Mouse (Mus musculus) cerebellum, postnatal 14 days (tissue): Measurements from ENCODE around the gene Bod1l.
A peak's percentile ranks its signal among the peaks of the same experiment; 100 is the strongest.

Experiments
- DNase-seq, 2 experiments: peaks; one replicate each; pipeline ENCODE4 v3.0.0; 2021; ENCODE audit warnings: mixed read lengths in 2 of 2

The Bod1l gene

DNA sequence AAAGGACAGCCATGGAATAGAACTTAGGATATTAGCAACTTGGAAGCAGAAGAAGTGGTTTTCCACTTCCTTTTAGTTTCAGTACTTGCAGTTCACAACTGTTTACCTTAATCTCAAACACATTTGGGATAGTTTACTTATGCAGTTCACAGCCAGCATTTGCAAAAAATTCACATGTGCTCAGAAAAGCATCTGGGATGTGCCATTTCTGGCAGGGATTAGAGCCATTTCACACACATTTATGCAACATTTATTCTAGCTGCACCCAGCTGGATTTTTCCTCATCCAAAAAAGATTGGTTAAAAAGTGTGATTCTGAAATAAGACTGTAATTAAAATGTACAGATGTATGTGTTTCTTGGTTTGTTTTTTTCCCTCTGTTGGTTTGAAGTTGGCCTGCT lies 49.7 kb downstream of the Bod1l start:
- DNase-seq = no peak

GRCm38 (mm10) chr5:41790517-41790916 lies 53.6 kb downstream of the Bod1l start:
- no peak for DNase-seq

GRCm38 (mm10) chr5:41788877-41789276 lies 55.2 kb downstream of the Bod1l start:
- DNase-seq = no peak

GRCm38 (mm10) chr5:41781890-41782289 lies 62.2 kb downstream of the Bod1l start:
- DNase-seq = no peak

DNA sequence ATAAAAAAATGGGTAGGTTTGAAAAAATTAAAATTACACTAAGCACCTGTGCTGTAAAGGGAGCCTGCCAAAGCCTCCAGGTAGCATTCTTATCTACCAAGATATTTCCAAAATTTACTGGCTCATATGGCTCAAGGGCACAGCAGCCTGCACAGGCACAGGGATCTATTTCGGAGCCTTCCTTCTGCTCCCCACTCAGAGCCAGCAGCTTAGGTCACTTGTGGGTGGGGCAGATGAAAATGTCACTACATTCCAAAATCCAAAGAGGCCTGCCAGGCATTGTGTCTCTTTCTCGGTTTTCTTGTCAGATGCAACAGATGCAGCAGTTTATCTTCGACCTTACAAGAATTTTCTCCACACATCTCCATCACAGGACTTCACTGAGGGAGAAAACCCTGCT lies 64.1 kb downstream of the Bod1l start:
- DNase-seq = peak; percentile 32 to 33

GRCm38 (mm10) chr5:41775728-41776127 lies 68.4 kb downstream of the Bod1l start:
- DNase-seq = no peak

DNA sequence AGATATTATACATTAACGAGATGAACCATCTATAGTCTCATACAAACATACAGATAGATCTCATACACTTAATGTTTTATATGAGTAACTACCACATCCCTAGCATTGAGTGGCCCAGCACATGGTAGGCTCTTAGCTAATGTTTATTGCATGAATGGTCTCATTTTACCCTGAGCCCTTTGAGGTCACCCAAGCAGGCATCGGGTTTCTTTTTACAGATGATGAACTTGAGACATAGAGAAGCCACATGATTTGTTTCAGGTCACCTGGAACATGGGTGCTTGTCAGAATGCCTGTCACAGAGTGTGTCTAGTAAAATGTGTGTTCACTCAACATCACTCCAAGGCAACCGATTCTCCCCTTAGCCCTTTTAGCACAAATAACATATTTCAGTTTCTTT lies 68.8 kb downstream of the Bod1l start:
- DNase-seq = no peak

DNA sequence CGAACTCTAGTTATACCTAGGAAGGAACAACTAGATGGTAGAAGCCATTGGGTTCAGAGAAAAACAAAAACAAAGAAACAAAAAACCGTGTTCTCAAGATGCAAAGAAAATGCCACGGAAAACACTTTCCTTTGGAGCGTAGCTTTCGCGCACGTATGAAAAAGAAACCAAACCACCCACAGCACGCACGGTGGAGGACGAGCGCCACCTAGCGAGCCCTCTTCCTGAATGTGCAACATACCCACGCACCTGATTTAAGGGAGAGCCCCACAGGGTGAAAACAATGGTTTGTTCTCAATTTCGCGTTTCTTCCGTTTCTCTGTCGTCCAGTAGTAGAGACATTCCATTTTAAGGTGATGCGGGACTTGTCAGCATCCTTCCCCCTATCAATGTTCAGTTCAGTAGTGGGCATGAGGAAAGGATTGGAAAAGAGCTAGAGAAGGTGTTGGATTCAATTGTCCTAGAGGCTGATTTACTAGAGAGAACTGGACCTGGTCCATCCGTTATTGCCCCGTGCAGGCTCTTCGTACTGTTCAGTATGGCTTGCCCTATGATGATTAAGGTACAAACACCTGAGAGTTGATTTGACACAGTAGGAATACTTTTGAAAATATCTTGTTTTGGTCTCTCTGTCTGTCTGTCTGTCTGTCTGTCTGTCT lies 75.6 kb downstream of the Bod1l start:
- peak; percentile 96 to 98 for DNase-seq

GRCm38 (mm10) chr5:41767296-41768200 lies 76.6 kb downstream of the Bod1l start:
- peak in 1 of 2 experiments; percentile 31 for DNase-seq

DNA sequence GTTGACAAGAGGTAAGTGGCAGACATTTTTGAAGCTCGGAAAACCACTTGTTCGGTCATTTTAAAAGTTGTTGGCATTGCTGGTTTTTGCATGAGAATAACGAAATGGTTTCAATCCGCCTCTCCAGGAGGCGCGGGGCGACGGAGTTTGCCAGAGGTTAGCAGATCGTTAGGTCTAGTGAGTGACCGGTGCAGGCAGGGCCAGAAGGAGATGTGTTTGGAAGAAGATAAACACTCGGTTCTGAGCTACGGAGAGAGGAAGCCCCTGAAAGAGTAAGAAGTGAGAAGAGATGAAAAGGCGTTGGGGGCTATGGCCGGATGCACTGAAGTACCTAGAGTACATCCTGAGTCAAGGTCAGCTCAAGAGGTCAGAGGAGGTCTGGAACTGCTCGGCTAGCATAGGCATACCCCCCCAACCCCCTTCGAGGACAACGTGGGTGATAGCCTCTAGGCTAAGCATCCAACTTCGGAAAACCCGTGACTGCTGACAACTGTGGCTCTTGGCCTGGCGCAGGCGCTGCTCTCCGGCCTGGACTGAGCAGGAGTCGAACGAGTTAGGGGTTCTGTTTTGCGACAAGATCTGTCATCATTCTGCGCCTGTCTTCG lies 77.6 kb downstream of the Bod1l start:
- no peak for DNase-seq

- DNase-seq = peak in 1 of 2 experiments; percentile 49
Measured at GRCm38 (mm10) chr5:41765626-41766405, 78.3 kb downstream of the Bod1l start.

DNA sequence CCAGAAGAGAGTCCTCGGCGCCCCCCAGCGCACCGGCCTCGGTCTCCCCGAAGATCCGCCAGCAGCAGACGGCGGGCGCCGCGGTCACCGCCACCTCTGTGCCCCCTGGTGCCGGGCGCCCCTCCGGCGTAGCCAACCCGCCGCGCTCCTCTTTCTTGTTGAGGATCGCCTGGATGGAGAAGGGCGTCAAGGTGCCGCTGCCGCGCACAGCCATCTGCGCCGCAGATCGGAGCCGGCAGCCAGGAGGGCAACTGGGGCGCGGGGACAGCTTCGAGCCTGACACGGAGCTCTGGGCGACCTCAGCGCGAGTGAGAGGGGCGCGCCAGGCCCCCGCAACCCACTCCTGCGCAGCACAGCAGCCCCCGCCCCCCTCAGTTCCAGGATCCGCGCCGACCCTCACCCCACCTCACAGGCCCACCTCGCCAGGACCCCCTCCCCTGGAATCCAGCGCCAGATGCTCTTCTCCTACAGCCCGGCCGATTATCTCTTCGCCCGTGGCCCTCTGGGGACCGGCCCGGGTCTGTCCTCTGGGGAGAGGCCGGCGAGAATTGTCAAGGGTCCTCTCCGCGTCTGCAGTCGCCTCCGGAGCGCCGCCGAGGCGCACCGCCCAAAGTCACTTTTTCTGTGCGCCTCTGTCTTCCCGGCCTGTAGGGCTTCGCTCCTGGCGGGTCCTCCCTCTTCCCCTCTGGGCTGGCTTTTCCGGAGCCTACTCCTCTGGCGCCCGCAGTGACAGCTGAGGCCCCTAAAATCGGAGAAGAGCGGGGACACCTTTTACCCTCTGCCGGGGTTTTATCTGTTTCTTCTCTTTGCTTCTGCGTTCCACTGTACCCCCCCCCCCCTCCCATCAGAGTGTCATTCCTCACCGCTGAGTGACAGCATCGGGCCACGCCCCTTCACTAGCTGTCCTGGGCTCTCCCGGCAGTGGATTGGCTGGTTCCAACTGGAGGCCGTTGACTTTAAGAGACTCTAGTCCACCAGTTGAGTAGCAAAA lies 80.1 kb downstream of the Bod1l start, which contains the start of gene Nkx3-2:
Gene Nkx3-2, minus strand, starts transcription at position 771 of the 991 bp plus-strand sequence.
- DNase-seq = no peak

GRCm38 (mm10) chr5:41762947-41763730 lies 81.0 kb downstream of the Bod1l start:
- DNase-seq = no peak

GRCm38 (mm10) chr5:41762141-41762946 lies 81.8 kb downstream of the Bod1l start:
- DNase-seq = no peak

DNA sequence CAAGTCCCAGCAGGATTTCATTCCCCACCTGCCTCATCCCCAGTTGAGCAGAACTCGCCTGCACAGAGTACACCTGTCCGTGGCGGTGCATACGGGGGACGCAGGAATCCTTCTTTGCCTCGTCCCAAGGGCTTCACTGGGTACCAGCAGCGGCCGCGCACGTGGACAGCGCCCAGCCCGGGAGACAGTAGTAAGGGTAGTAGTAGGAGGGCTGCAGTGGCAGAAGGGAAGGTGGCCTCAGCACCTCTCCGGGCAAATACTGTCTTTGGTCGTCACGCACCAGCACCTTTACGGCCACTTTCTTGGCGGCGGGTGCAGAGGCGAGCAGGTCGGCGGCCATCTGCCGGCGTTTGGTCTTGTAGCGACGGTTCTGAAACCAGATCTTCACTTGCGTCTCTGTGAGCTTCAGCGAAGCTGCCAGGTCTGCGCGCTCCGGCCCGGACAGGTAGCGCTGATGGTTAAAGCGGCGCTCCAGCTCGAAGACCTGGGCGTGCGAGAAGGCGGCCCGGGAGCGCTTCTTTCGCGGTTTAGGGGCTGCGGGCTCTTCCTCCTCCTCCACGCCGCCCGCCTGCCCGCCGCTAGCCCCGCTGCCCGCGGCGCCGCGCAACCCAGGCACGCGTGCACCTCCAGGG lies 82.5 kb downstream of the Bod1l start:
- DNase-seq = peak in 1 of 2 experiments; percentile 34

GRCm38 (mm10) chr5:41760831-41761508 lies 83.1 kb downstream of the Bod1l start:
- DNase-seq = no peak

DNA sequence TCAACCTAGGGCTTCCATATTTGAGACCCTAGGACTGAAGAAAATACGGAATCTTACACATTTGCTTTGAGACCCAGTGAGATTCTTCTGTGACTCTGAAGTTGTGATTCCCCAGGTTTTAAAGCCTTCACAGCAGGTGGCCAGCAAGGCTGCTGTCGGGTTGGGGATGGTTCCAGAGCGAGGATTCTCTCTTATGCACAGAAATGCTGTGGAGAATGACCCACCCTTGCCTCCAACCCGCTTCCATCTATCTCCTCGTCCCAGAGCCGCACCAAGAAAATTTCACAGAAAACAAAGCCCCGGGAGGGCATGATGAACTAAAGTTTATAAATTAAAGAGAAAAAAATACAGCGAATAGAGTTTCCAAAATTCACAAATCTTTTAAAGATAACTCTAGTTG lies 84.0 kb downstream of the Bod1l start:
- no peak for DNase-seq
